Mouse (Mus musculus) midbrain, embryonic 11.5 days (tissue): ENCODE data around the gene Mgat5b. TPM values are rescaled to one million over a fixed set of nuclear protein-coding genes. Genes with fewer than 3 reads are reported as not detected.
A peak's percentile ranks its signal among the peaks of the same experiment; 100 is the strongest.

Experiments
- ATAC-seq: fragments of 200-750 bp; cut with Nextera tagmentation; 2 replicates; pipeline ENCODE4 v1.8.0; 2017; ENCODE audit warnings: moderate TSS enrichment, moderate library complexity; ENCODE audit not compliant: low FRiP score
- DNase-seq: peaks from one replicate; pipeline ENCODE4 v3.0.0; 2015; ENCODE audit warnings: low spot score; ENCODE audit errors: missing footprints
- H3K27ac ChIP-seq: fragments of 300-500 bp; sonication (generic); 2 replicates; pipeline ENCODE4 v1.5.1; 2014; ENCODE audit warnings: low read depth, low read length
- H3K27me3 ChIP-seq: fragments of 300-500 bp; sonication (generic); 2 replicates; pipeline ENCODE4 v1.6.1; 2014; ENCODE audit warnings: mild to moderate bottlenecking, low read length, moderate library complexity, mixed read lengths; ENCODE audit not compliant: control insufficient read depth, insufficient read depth
- H3K36me3 ChIP-seq: fragments of 300-500 bp; sonication (generic); 2 replicates; pipeline ENCODE4 v1.6.1; 2014; ENCODE audit warnings: mild to moderate bottlenecking, low read length, moderate library complexity, mixed read lengths; ENCODE audit not compliant: control insufficient read depth, insufficient read depth
- H3K4me1 ChIP-seq: fragments of 300-500 bp; sonication (generic); 2 replicates; pipeline ENCODE4 v1.6.1; 2014; ENCODE audit warnings: low read length; ENCODE audit not compliant: control insufficient read depth, insufficient read depth
- H3K4me2 ChIP-seq: fragments of 300-500 bp; sonication (generic); 2 replicates; pipeline ENCODE4 v1.6.1; 2014; ENCODE audit warnings: mild to moderate bottlenecking, moderate library complexity
- H3K4me3 ChIP-seq: fragments of 300-500 bp; sonication (generic); 2 replicates; pipeline ENCODE4 v1.5.1; 2014; ENCODE audit warnings: low read depth, low read length
- H3K9ac ChIP-seq: fragments of 300-500 bp; sonication (generic); 2 replicates; pipeline ENCODE4 v1.6.1; 2014; ENCODE audit warnings: low read length
- H3K9me3 ChIP-seq: fragments of 300-500 bp; sonication (generic); 2 replicates; pipeline ENCODE4 v1.6.1; 2016; ENCODE audit warnings: low read length; ENCODE audit not compliant: control insufficient read depth
- WGBS: fragments of 180-500 bp; shearing (Covaris S2); extraction: QIAGEN DNeasy Blood & Tissue Kit; methylation state at CpG from one replicate; pipeline ENCODE4 v1.1.7; 2014; 5-methylcytosine and 5-hydroxymethylcytosine counted together
- polyA plus RNA-seq: library from polyadenylated mRNA; unstranded; fragments of >200 nt; fragmentation: Nextera tagmentation; extraction: Ambion mirVana; gene quantifications from 2 replicates; pipeline ENCODE4 v1.2.1, GENCODE M21; 2014

Gene Mgat5b
- polyA plus RNA-seq, 1 experiment from 2014 or later: 6.5 TPM

- no peak overlapping the region for H3K4me2 ChIP-seq
- DNase-seq: no peak
- H3K4me1 ChIP-seq: peaks cover 15% of the 10 kb centered on the region
- H3K27me3 ChIP-seq: no peaks in the 10 kb centered on the region
- ATAC-seq: no peak
- no peak overlapping the region for H3K4me3 ChIP-seq
- 4% methylated on average over 3 of the region's 3 CpGs for WGBS
- no peaks in the 10 kb centered on the region for H3K9me3 ChIP-seq
- H3K9ac ChIP-seq: no peak overlapping the region
- no peak overlapping the region for H3K27ac ChIP-seq
- no peaks in the 10 kb centered on the region for H3K36me3 ChIP-seq
These were observed 81.6 kb downstream of the Mgat5b start for GRCm38 (mm10) chr11:117000219-117000618.

GRCm38 (mm10) chr11:117001789-117002188 lies 83.1 kb downstream of the Mgat5b start:
- peaks cover 15% of the 10 kb centered on the region for H3K4me1 ChIP-seq
- H3K4me2 ChIP-seq: no peak overlapping the region
- H3K9me3 ChIP-seq: no peaks in the 10 kb centered on the region
- H3K27me3 ChIP-seq: no peaks in the 10 kb centered on the region
- 25% methylated on average over 4 of the region's 4 CpGs for WGBS
- ATAC-seq (no peak), DNase-seq (no peak)
- no peak overlapping the region for H3K27ac ChIP-seq
- H3K9ac ChIP-seq: no peak overlapping the region
- H3K36me3 ChIP-seq: no peaks in the 10 kb centered on the region
- no peak overlapping the region for H3K4me3 ChIP-seq

GRCm38 (mm10) chr11:117003503-117003902 lies 84.8 kb downstream of the Mgat5b start:
- 17% methylated on average over 9 of the region's 9 CpGs for WGBS
- H3K4me3 ChIP-seq: no peak overlapping the region
- no peaks in the 10 kb centered on the region for H3K36me3 ChIP-seq
- no peak for ATAC-seq
- no peaks in the 10 kb centered on the region for H3K9me3 ChIP-seq
- H3K4me1 ChIP-seq: peaks cover 15% of the 10 kb centered on the region
- peak overlapping the region; percentile 48; the same call in 1 of the 2 replicates for H3K27ac ChIP-seq
- H3K27me3 ChIP-seq: no peaks in the 10 kb centered on the region
- no peak overlapping the region for H3K9ac ChIP-seq
- peak; percentile 91 for DNase-seq
- peak overlapping the region; percentile 0; the same call in 1 of the 2 replicates for H3K4me2 ChIP-seq

- ATAC-seq (peak; percentile 54; the same call in 1 of the 2 replicates), DNase-seq (no peak)
- 11% methylated on average over 9 of the region's 9 CpGs for WGBS
- H3K9ac ChIP-seq: no peak overlapping the region
- no peaks in the 10 kb centered on the region for H3K9me3 ChIP-seq
- H3K27ac ChIP-seq: no peak overlapping the region
- peaks cover 15% of the 10 kb centered on the region for H3K4me1 ChIP-seq
- H3K4me3 ChIP-seq: no peak overlapping the region
- H3K36me3 ChIP-seq: no peaks in the 10 kb centered on the region
- H3K4me2 ChIP-seq: no peak overlapping the region
- H3K27me3 ChIP-seq: no peaks in the 10 kb centered on the region
These were observed 85.6 kb downstream of the Mgat5b start for GRCm38 (mm10) chr11:117004277-117004676.

- WGBS: 31% methylated on average over 4 of the region's 4 CpGs
- DNase-seq (no peak), ATAC-seq (no peak)
- Histone ChIP-seq H3K9me3 (no peaks in the 10 kb centered on the region; the same call in 1 of the 2 replicates), H3K4me2 (no peak overlapping the region), H3K4me1 (no peaks in the 10 kb centered on the region; the same call in 1 of the 2 replicates), H3K36me3 (no peaks in the 10 kb centered on the region), H3K9ac (no peak overlapping the region), H3K27me3 (no peaks in the 10 kb centered on the region), H3K4me3 (no peak overlapping the region), H3K27ac (no peak overlapping the region)
These were observed 98.8 kb downstream of the Mgat5b start for GRCm38 (mm10) chr11:117017462-117017861.

GRCm38 (mm10) chr11:117018410-117018809 lies 99.7 kb downstream of the Mgat5b start:
- Histone ChIP-seq H3K4me2 (no peak overlapping the region; the same call in 1 of the 2 replicates), H3K4me3 (no peak overlapping the region), H3K9ac (no peak overlapping the region), H3K27me3 (no peaks in the 10 kb centered on the region), H3K4me1 (no peaks in the 10 kb centered on the region; the same call in 1 of the 2 replicates), H3K27ac (no peak overlapping the region), H3K9me3 (no peaks in the 10 kb centered on the region), H3K36me3 (no peaks in the 10 kb centered on the region)
- DNase-seq (peak; percentile 95), ATAC-seq (peak; percentile 62; the same call in 1 of the 2 replicates)
- 9% methylated on average over 8 of the region's 8 CpGs for WGBS

GRCm38 (mm10) chr11:117021026-117021425 lies 102.4 kb downstream of the Mgat5b start:
- DNase-seq: no peak
- Histone ChIP-seq H3K4me2 (no peak overlapping the region), H3K9me3 (peaks cover 4% of the 10 kb centered on the region; the same call in 1 of the 2 replicates), H3K9ac (no peak overlapping the region), H3K36me3 (no peaks in the 10 kb centered on the region), H3K27me3 (no peaks in the 10 kb centered on the region), H3K27ac (no peak overlapping the region), H3K4me3 (no peak overlapping the region), H3K4me1 (no peaks in the 10 kb centered on the region; the same call in 1 of the 2 replicates)
- WGBS: 84% methylated on average over 2 of the region's 2 CpGs
- no peak for ATAC-seq

- Histone ChIP-seq H3K9me3 (peaks cover 4% of the 10 kb centered on the region; the same call in 1 of the 2 replicates), H3K9ac (no peak overlapping the region), H3K4me2 (no peak overlapping the region), H3K27ac (no peak overlapping the region), H3K4me1 (no peaks in the 10 kb centered on the region), H3K36me3 (no peaks in the 10 kb centered on the region), H3K4me3 (no peak overlapping the region), H3K27me3 (no peaks in the 10 kb centered on the region)
- DNase-seq (no peak), ATAC-seq (no peak)
- 94% methylated on average over 3 of the region's 3 CpGs for WGBS
These were observed 104.9 kb downstream of the Mgat5b start for GRCm38 (mm10) chr11:117023537-117023936.

GRCm38 (mm10) chr11:117027681-117028080 lies 109.0 kb downstream of the Mgat5b start:
- Histone ChIP-seq H3K27me3 (no peaks in the 10 kb centered on the region), H3K4me3 (no peak overlapping the region), H3K27ac (no peak overlapping the region), H3K4me2 (no peak overlapping the region), H3K4me1 (no peaks in the 10 kb centered on the region), H3K9ac (no peak overlapping the region), H3K36me3 (no peaks in the 10 kb centered on the region), H3K9me3 (peaks cover 4% of the 10 kb centered on the region; the same call in 1 of the 2 replicates)
- DNase-seq (no peak), ATAC-seq (no peak)
- 69% methylated on average over 10 of the region's 10 CpGs for whole genome bisulfite sequencing
